Mouse (Mus musculus) left cerebral cortex, postnatal 25 days (tissue): Measurements from ENCODE around the gene March7. TPM values are rescaled to one million over a fixed set of nuclear protein-coding genes. Genes with fewer than 3 reads are reported as not detected.

Experiments used
- DNase-seq, 2 experiments: peaks; one replicate each; pipeline ENCODE4 v3.0.0; 2022; ENCODE audit warnings: low spot score in 2 of 2, mixed read lengths in 1 of 2
- intact Hi-C: fragments of 180-260 bp; cut with DNase I; formaldehyde crosslinking; loops from one replicate; pipeline ENCODE4 v1.15.1; 2025
- total RNA-seq, 2 experiments: library from RNA; stranded (reverse); gene quantifications; 2 replicates each; pipeline ENCODE4 v1.2.3; 2021

March7 gene
- 10 to 100 TPM; 55.1 to 60.5 TPM for total RNA-seq

- intact Hi-C loops, result loop anchor here (2.0 to 5.0 kb wide), 2 partner anchors 42 to 85 kb away; no protein-coding TSS in a partner anchor
- peak; percentile 82 to 86 for DNase-seq
Observed at GRCm38 (mm10) chr2:60209703-60210651, at the start of gene March7, which contains the start of gene Baz2b. Gene March7, plus strand, starts transcription at chr2:60209887. Gene Baz2b, minus strand, starts transcription at chr2:60209839.

- DNase-seq, result no peak
- intact Hi-C loops, result no loop called here
Observed at GRCm38 (mm10) chr2:60163744-60164143, 45.9 kb upstream of the March7 start.

GRCm38 (mm10) chr2:60165679-60166078 is 44.0 kb upstream of the March7 start:
- DNase-seq, result no peak
- intact Hi-C loops, result no loop called here

GRCm38 (mm10) chr2:60166878-60167277 is 42.8 kb upstream of the March7 start:
- DNase-seq, result no peak
- intact Hi-C loops, result no loop called here

- DNase-seq, result peak; percentile 5 to 11
- intact Hi-C loops, result no loop called here
Observed at GRCm38 (mm10) chr2:60171786-60172530, 37.7 kb upstream of the March7 start.

- DNase-seq, result peak in 1 of 2 experiments; percentile 12
- intact Hi-C loops, result no loop called here
Observed at GRCm38 (mm10) chr2:60172531-60172914, 37.2 kb upstream of the March7 start.

DNA sequence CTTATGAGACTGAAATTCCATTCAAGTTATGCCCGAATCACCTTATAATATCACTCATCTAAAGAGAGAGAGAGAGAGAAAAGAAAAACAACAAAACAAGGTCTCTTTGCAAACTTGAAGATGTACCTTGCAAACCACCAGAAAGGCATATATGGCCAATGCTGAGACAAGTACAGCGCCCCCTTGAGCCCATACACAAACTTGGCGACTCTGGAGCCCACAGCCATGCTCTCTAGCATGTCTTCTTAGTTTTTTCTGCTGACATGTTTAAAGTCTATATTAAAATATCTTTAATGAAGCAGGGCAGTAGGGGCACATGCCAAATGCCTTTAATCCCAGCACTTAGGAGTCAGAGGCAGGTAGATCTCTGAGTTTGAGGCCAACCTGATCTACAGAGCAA is 36.5 kb upstream of the March7 start:
- intact Hi-C loops, result no loop called here
- no peak for DNase-seq

DNA sequence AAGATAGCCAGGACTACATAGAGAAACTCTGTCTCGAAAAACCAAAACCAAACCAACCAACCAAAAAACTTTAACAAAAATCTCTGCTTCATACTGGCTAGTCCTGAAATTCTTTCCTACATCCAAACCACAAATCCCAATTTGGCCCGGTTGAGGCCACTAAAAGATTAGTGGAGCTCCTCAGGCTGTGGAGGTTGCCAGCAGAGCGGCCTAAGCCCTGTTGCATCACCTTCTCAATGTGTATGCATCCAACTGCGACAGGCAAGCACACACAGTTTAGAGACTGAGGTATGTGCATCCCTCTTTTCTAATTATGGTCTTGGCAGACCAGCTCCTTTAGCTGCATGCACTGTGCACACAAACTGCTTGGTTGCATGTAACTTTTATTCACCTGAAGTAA is 36.1 kb upstream of the March7 start:
- intact Hi-C loops, result no loop called here
- DNase-seq, result no peak

DNA sequence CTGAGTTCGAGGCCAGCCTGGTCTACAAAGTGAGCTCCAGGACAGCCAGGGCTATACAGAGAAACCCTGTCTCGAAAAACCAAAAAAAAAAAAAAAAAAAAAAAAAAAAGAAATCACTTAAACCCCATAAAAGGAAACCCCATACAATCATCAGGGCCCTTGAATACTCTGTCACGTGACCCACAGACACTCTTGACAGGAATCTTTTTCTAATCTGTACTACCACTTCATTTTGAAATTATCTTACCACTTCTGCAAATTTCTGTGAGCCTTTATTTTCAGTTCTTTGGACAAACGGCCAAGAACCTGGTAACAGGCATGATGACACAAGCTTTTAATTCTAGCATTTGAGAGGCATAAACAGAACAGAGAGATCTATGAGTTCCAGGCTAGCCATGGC is 34.6 kb upstream of the March7 start:
- intact Hi-C loops, result no loop called here
- DNase-seq, result no peak

DNA sequence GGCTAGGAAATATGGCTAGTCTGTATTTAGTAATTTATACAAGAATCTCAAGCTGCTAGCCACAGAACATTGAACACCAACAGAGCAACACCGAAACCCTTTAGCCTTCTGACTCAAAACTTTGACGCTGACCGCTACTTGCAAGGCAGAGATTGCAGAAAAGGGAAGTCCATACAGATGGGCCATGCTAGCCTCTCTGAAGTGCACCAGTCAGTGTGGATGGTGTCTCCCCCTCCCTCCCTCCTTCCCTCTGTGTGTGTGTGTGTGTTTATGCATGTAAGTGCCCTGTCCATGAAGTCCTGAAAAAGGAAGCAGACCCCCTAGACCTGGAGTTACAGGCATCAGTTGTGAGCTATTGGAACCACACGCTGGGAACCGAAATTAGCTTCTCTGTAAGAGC is 33.6 kb upstream of the March7 start:
- intact Hi-C loops, result no loop called here
- no peak for DNase-seq

DNA sequence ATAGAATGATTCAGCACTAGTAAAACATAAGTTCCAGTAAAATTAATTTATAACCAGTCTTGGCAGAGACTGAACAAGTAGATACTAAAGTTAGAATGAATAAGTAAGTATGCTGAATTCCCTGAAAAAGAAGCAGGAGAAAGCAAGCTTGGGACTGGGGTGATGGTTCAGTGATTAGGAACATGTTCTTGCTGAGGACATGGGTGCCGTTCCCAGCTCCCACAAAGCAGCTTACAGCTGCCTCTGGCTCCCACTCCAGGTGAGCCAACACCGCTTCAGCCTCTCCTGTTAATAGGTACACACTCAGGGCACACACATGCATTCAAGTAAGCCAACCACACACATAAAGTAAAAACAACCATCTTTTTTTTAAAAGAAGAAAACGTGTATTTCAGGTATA is 32.2 kb upstream of the March7 start:
- DNase-seq, result no peak
- intact Hi-C loops, result no loop called here

- intact Hi-C loops, result no loop called here
- no peak for DNase-seq
Observed at GRCm38 (mm10) chr2:60181696-60182095, 28.0 kb upstream of the March7 start.

DNA sequence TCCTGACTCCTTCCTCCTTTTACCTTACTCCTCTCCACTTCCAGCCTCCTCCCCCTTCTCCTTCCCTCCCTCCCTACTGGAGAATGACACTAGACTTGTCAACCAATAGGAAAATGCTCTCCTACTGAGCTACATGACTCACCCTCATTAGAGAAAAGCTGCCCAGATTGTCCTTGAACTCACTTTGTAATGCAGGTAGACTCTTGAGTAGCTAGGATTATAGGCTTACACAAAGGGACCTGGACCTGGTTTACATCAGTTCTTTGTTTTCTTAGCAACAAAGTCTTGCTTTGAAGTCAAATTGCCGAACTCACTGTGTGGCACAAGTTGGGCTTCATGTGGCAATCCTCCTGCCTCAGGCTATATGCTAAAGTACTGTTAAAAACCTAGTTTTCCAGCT is 12.8 kb upstream of the March7 start:
- intact Hi-C loops, result no loop called here
- DNase-seq, result no peak

- intact Hi-C loops, result no loop called here
- no peak for DNase-seq
Observed at GRCm38 (mm10) chr2:60200051-60200562, 9.6 kb upstream of the March7 start.

GRCm38 (mm10) chr2:60200667-60201066 is 9.0 kb upstream of the March7 start:
- peak in 1 of 2 experiments; percentile 28 for DNase-seq
- intact Hi-C loops, result no loop called here

DNA sequence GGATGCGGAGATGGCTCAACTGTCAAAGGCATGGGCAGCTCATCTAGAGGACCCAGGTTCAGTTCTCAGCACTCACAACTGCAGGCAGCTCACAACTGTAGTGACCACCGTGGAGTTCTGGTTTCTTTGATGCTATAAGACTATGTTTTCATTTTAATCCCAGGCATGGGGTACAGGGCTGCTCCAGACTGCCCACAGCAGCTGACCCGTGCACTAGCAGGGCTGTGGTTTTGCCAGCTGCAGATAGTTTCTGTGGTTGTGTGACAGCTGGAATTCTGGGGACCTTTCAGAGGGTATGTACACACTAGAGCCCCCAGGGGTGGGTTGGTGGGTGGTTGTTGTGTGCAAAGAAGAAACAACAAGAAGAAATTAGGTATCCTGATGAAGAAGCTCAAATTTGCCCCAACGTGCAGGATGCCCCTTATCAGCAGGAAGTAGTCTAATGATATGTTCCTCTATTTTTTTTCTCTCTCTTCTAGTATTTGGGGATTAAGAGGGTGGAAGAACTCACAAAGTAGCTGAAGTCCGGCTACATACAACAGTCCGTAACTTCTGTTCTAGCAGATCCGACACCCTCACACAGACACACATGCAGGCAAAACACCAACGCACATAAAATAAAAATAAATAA is 6.7 kb upstream of the March7 start:
- intact Hi-C loops, result no loop called here

DNA sequence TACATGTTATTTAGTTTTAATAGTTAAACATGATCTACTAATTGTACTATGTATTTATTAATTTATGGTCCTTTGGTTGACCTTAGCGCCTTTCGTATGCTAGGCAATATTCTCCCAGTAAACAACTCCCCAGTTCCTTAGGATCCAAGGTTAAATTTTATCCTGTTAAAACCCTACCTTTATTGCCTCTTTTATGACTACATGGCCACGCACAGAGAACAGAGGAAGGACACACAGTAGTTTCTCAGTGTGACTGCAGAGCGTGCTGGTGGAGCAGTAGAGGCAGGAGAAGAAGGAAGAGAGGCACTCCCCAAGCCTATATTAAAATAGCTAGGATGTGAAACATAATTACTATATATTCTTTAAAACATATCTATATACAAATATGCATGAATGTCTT is 6.0 kb upstream of the March7 start:
- intact Hi-C loops, result no loop called here
- no peak for DNase-seq

More for the DNA sequence above, 6.7 kb upstream of the March7 start:
- DNase-seq, result no peak

DNA sequence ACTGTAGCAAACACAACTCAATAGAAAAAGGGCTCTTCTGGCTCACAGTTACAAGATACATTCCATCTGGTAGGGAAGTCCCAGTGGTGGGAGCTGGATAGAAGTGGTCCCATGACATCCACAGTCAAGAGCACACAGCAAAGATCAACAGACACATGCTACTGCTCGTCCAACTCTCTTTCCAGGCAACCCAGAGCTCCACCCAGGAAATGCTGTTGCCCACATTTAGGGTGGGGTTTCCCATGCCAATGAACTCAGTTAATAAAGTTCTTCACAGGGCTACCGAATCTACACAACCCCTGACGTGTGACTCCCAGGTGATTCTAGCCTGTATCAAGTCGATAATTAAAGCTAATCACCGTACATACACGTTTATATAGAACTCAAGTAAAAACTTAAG is 5.5 kb upstream of the March7 start:
- intact Hi-C loops, result no loop called here
- no peak for DNase-seq

DNA sequence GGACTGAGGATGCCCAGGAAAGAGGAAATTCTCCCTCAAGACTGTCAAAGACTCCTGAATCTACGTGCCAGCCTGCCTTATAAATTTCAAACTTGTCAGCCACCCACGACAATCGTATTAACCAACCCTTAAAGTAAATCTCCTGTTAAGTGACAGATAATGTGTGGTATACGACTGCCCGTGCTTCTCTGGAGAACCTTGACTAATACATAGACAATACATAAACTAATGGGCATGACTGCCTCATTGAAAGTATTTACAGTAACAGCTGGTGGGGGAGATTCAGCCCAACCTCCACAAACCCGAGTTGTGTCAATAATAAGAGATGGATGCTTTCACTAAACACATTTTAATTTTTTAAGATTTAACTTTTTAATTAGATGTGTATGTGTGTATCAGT is 3.9 kb upstream of the March7 start:
- intact Hi-C loops, result no loop called here
- no peak for DNase-seq

DNA sequence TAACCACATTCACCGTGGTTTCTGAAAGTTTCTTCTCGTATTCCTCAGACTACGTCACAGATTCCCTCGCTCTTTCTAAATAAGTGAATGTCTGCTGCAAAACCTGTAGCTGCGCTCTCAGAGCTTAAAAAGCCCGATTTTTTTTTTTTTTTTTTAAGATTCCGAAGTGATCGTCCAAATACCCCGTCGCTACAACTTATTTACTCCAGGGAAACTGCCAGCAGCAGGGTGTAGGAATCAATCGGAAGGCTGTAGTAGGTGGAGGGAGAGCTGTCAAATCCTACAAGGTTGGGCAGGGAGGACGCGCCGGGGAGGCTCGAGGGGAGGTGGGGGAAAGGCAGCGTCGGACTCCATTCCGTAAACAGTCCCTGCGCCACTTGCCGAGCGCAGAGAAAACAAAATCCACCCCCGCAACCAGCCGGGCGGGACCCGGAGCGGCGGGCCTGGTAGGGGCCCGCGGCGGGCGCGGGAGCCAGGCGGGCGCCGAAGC is 520 bp upstream of the March7 start:
- DNase-seq, result peak in 1 of 2 experiments; percentile 49
- intact Hi-C loops, result loop anchor here (2.0 kb wide), 1 partner anchor 84 kb away; no protein-coding TSS in a partner anchor
